Mouse (Mus musculus) hindbrain, embryonic 12.5 days (tissue): Measurements from ENCODE around the gene Ccrl2. TPM values are rescaled to one million over a fixed set of nuclear protein-coding genes. Genes with fewer than 3 reads are reported as not detected.

Experiments
- ATAC-seq: fragments of 200-750 bp; cut with Nextera tagmentation; 2 replicates; pipeline ENCODE4 v1.8.0; 2017; ENCODE audit warnings: moderate TSS enrichment; ENCODE audit not compliant: low FRiP score
- H3K27ac ChIP-seq: fragments of 300-500 bp; sonication (generic); 2 replicates; pipeline ENCODE4 v1.5.1; 2016; ENCODE audit warnings: mild to moderate bottlenecking
- H3K27me3 ChIP-seq: fragments of 300-500 bp; sonication (generic); 2 replicates; pipeline ENCODE4 v1.6.1; 2016; ENCODE audit warnings: mild to moderate bottlenecking
- H3K36me3 ChIP-seq: fragments of 300-500 bp; sonication (generic); 2 replicates; pipeline ENCODE4 v1.6.1; 2016; ENCODE audit warnings: mild to moderate bottlenecking
- H3K4me1 ChIP-seq: fragments of 300-500 bp; sonication (generic); 2 replicates; pipeline ENCODE4 v1.6.1; 2016
- H3K4me2 ChIP-seq: fragments of 300-500 bp; sonication (generic); replicated peaks from 2 replicates; pipeline ENCODE4 v1.6.1; 2016; ENCODE audit warnings: mild to moderate bottlenecking
- H3K4me3 ChIP-seq: fragments of 300-500 bp; sonication (generic); 2 replicates; pipeline ENCODE4 v1.5.1; 2016; ENCODE audit warnings: mild to moderate bottlenecking
- H3K9ac ChIP-seq: fragments of 300-500 bp; sonication (generic); 2 replicates; pipeline ENCODE4 v1.6.1; 2016; ENCODE audit warnings: mild to moderate bottlenecking, moderate library complexity
- H3K9me3 ChIP-seq: fragments of 300-500 bp; sonication (generic); replicated peaks from 2 replicates; pipeline ENCODE4 v1.6.1; 2016; ENCODE audit warnings: mild to moderate bottlenecking
- WGBS: fragments of 180-500 bp; shearing (Covaris S2); methylation state at CpG from one replicate; pipeline ENCODE4 v1.1.7; 2016; 5-methylcytosine and 5-hydroxymethylcytosine counted together
- polyA plus RNA-seq: library from polyadenylated mRNA; unstranded; fragments of >200 nt; fragmentation: Nextera tagmentation; extraction: Ambion mirVana; gene quantifications from 2 replicates; pipeline ENCODE4 v1.2.1, GENCODE M21; 2016

The Ccrl2 gene
- polyA plus RNA-seq, 1 experiment from 2014 or later: 0.97 TPM

GRCm38 (mm10) chr9:111012041-111012440 lies 45.3 kb downstream of the Ccrl2 start:
- H3K4me1 ChIP-seq: no peaks in the 10 kb centered on the region
- H3K27ac ChIP-seq: no peak overlapping the region
- H3K4me3 ChIP-seq: no peak overlapping the region
- H3K9me3 ChIP-seq: no peaks in the 10 kb centered on the region
- WGBS: 84% methylated on average over 3 of the region's 3 CpGs
- no peaks in the 10 kb centered on the region for H3K27me3 ChIP-seq
- no peak overlapping the region for H3K4me2 ChIP-seq
- no peak overlapping the region for H3K9ac ChIP-seq
- ATAC-seq: no peak
- no peaks in the 10 kb centered on the region for H3K36me3 ChIP-seq

DNA sequence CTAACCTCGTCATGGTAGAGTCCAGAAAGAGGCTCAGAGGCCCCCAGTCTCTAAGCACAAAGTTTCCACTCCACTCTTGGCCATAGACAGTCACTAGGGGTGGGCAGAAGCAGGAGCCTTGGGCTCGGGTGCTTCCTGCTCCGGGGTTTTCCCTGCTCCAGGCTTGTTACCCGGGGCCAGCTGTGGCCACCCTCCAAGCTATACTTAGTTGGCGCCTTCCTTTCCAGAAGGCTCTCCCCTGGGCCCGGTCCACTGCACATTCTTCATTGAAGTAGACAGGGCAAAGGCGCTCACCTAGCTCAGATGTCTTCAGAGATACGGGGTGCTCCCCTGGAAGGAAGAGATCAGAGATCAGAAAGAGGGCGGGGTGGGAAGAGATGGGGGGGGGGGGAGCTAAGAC lies 45.8 kb downstream of the Ccrl2 start:
- no peak overlapping the region for H3K27ac ChIP-seq
- 82% methylated on average over 9 of the region's 9 CpGs for WGBS
- no peaks in the 10 kb centered on the region for H3K9me3 ChIP-seq
- no peaks in the 10 kb centered on the region for H3K4me1 ChIP-seq
- no peaks in the 10 kb centered on the region for H3K36me3 ChIP-seq
- no peak for ATAC-seq
- no peak overlapping the region for H3K4me2 ChIP-seq
- no peak overlapping the region for H3K9ac ChIP-seq
- H3K4me3 ChIP-seq: no peak overlapping the region
- no peaks in the 10 kb centered on the region for H3K27me3 ChIP-seq

DNA sequence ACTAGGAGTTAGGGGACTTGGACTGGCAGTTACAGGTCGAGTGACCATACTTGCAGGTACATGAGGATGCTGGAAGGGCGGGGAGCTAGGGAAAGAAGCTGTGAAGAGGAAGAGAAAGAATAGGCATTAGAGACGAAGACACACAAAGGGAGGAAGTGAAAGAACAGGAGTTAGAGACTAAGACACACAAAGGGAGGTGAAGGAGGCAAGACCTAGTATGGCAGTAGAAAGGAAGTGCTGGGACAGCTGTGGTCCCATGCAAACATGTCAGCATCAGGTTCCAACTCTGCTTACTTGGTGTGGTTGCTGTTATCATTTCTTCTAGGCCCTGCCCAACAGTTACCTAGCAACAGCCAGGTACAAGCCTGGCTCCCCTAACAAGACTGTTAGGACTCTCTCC lies 47.6 kb downstream of the Ccrl2 start:
- no peak for ATAC-seq
- no peak overlapping the region for H3K27ac ChIP-seq
- H3K9ac ChIP-seq: no peak overlapping the region
- H3K27me3 ChIP-seq: no peaks in the 10 kb centered on the region
- no peak overlapping the region for H3K4me2 ChIP-seq
- H3K4me1 ChIP-seq: no peaks in the 10 kb centered on the region
- H3K36me3 ChIP-seq: no peaks in the 10 kb centered on the region
- H3K4me3 ChIP-seq: no peak overlapping the region
- no peaks in the 10 kb centered on the region for H3K9me3 ChIP-seq
- 72% methylated on average over 3 of the region's 3 CpGs for WGBS

GRCm38 (mm10) chr9:111006544-111006943 lies 50.8 kb downstream of the Ccrl2 start:
- H3K4me1 ChIP-seq: no peaks in the 10 kb centered on the region
- H3K9me3 ChIP-seq: no peaks in the 10 kb centered on the region
- WGBS: 89% methylated on average over 2 of the region's 2 CpGs
- H3K27me3 ChIP-seq: no peaks in the 10 kb centered on the region
- H3K4me2 ChIP-seq: no peak overlapping the region
- H3K27ac ChIP-seq: no peak overlapping the region
- H3K4me3 ChIP-seq: no peak overlapping the region
- H3K36me3 ChIP-seq: no peaks in the 10 kb centered on the region
- ATAC-seq: no peak
- H3K9ac ChIP-seq: no peak overlapping the region

Other genes starting within 250 kb of the Ccrl2 start
- not detected in 2 replicates for gene Prss44, start 243.5 kb downstream of the Ccrl2 start, polyA plus RNA-seq
- not detected in 2 replicates for gene Prss43, start 230.8 kb downstream of the Ccrl2 start, polyA plus RNA-seq
- gene Prss45, start 222.9 kb downstream of the Ccrl2 start, polyA plus RNA-seq: not detected in 2 replicates
- gene Prss46, start 213.0 kb downstream of the Ccrl2 start, polyA plus RNA-seq: not detected in 2 replicates
- gene Prss50, start 199.6 kb downstream of the Ccrl2 start, polyA plus RNA-seq: 0.26 TPM in 1 of 2 replicates, not detected in the other
- gene Als2cl, start 177.6 kb downstream of the Ccrl2 start, polyA plus RNA-seq: 1.5 and 1.9 TPM in 2 replicates
- gene Tmie, start 177.4 kb downstream of the Ccrl2 start, polyA plus RNA-seq: 1.1 and 1.2 TPM in 2 replicates
- not detected in 2 replicates for gene Fam240a, start 140.7 kb downstream of the Ccrl2 start, polyA plus RNA-seq
- not detected in 2 replicates for gene Tdgf1, start 111.4 kb downstream of the Ccrl2 start, polyA plus RNA-seq
- gene Lrrc2, start 106.0 kb downstream of the Ccrl2 start, polyA plus RNA-seq: 0.09 and 0.12 TPM in 2 replicates
- not detected in 2 replicates for gene Rtp3, start 66.9 kb downstream of the Ccrl2 start, polyA plus RNA-seq
- 1.8 and 2.4 TPM in 2 replicates for gene Ltf, start 38.2 kb downstream of the Ccrl2 start, polyA plus RNA-seq
- 50.5 and 53.7 TPM in 2 replicates for gene Lrrfip2, start 60.1 kb upstream of the Ccrl2 start, polyA plus RNA-seq
- 39.2 and 39.4 TPM in 2 replicates for gene Mlh1, start 214.3 kb upstream of the Ccrl2 start, polyA plus RNA-seq
- gene Epm2aip1, start 214.4 kb upstream of the Ccrl2 start, polyA plus RNA-seq: 49.0 and 51.7 TPM in 2 replicates